Mouse (Mus musculus) heart, embryonic 14.5 days (tissue): ENCODE results near the gene Lhx6. TPM values are rescaled to one million over a fixed set of nuclear protein-coding genes. Genes with fewer than 3 reads are reported as not detected.

Experiments used
- ATAC-seq: fragments of 200-750 bp; cut with Nextera tagmentation; 2 replicates; pipeline ENCODE4 v1.8.0; 2017; ENCODE audit warnings: low read depth, moderate TSS enrichment; ENCODE audit not compliant: insufficient number of reproducible peaks, insufficient read depth, low FRiP score
- H3K27ac ChIP-seq, 2 experiments: fragments of 200-500 bp in 1 of 2; fragments of 300-500 bp in 1 of 2; sonication (generic) in 1 of 2; replicated peaks in 1 of 2; 2 replicates each; pipeline ENCODE4 v1.5.1; 2012 to 2014; ENCODE audit warnings: low read depth in 2 of 2, low read length in 2 of 2, control low read depth in 1 of 2, mild to moderate bottlenecking in 1 of 2, mixed read lengths in 1 of 2; ENCODE audit not compliant: control insufficient read depth in 1 of 2, insufficient read depth in 1 of 2
- H3K27me3 ChIP-seq: fragments of 300-500 bp; sonication (generic); 2 replicates; pipeline ENCODE4 v1.6.1; 2014; ENCODE audit warnings: mild to moderate bottlenecking, low read length, control low read depth; ENCODE audit not compliant: control insufficient read depth, insufficient read depth
- H3K36me3 ChIP-seq: fragments of 300-500 bp; sonication (generic); 2 replicates; pipeline ENCODE4 v1.6.1; 2014; ENCODE audit warnings: mild to moderate bottlenecking, control low read depth, low read length, mixed read lengths; ENCODE audit not compliant: control insufficient read depth, insufficient read depth
- H3K4me1 ChIP-seq, 2 experiments: fragments of 200-500 bp in 1 of 2; fragments of 300-500 bp in 1 of 2; sonication (generic) in 1 of 2; 2 replicates each; pipeline ENCODE4 v1.6.1; 2012 to 2014; ENCODE audit warnings: low read length in 2 of 2, control low read depth in 1 of 2, mixed read lengths in 1 of 2; ENCODE audit not compliant: control insufficient read depth in 2 of 2, insufficient read depth in 2 of 2
- H3K4me2 ChIP-seq: fragments of 300-500 bp; sonication (generic); 2 replicates; pipeline ENCODE4 v1.6.1; 2014; ENCODE audit warnings: mild to moderate bottlenecking, low read length
- H3K4me3 ChIP-seq, 2 experiments: fragments of 200-500 bp in 1 of 2; fragments of 300-500 bp in 1 of 2; sonication (generic) in 1 of 2; 2 replicates each; pipeline ENCODE4 v1.5.1; 2012 to 2014; ENCODE audit warnings: low read length in 2 of 2, mild to moderate bottlenecking in 2 of 2, control low read depth in 1 of 2, low read depth in 1 of 2, moderate library complexity in 1 of 2; ENCODE audit not compliant: control insufficient read depth in 1 of 2, insufficient read depth in 1 of 2
- H3K9ac ChIP-seq: fragments of 300-500 bp; sonication (generic); 2 replicates; pipeline ENCODE4 v1.6.1; 2014; ENCODE audit warnings: mild to moderate bottlenecking, low read length
- H3K9me3 ChIP-seq: fragments of 300-500 bp; sonication (generic); 2 replicates; pipeline ENCODE4 v1.6.1; 2016; ENCODE audit warnings: low read length, control low read depth; ENCODE audit not compliant: control insufficient read depth
- WGBS: fragments of 180-500 bp; shearing (Covaris S2); extraction: QIAGEN DNeasy Blood & Tissue Kit; methylation state at CpG from one replicate; pipeline ENCODE4 v1.1.7; 2014; 5-methylcytosine and 5-hydroxymethylcytosine counted together
- polyA plus RNA-seq: library from polyadenylated mRNA; unstranded; fragments of >200 nt; fragmentation: Nextera tagmentation; extraction: Ambion mirVana; gene quantifications from 2 replicates; pipeline ENCODE4 v1.2.1, GENCODE M21; 2014

Gene Lhx6
- polyA plus RNA-seq, 1 experiment from 2014 or later, result 1.5 TPM

DNA sequence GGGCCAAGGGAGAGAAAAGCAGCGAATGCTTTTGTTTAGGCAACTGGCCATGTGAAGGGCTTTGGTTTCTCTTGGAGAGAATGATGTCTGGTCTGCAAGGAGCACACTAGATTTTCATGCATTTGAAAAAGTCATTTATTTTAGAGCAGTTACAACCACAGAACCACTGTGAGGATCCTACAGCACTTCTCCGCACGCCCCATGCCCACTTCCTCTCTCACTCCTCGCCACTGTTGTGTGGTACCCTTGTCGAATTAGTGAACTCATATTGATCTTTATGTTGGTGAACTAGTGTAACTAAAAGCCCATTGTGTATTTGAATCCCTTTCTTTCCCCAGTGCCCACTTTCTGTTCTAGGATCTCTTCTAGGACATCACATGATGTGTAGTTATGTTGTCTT lies 30.0 kb downstream of the Lhx6 start:
- H3K4me2 ChIP-seq, result no peak overlapping the region
- H3K9me3 ChIP-seq, result no peaks in the 10 kb centered on the region
- no peak overlapping the region for H3K4me3 ChIP-seq
- H3K36me3 ChIP-seq, result no peaks in the 10 kb centered on the region
- ATAC-seq, result no peak
- no peak overlapping the region for H3K27ac ChIP-seq
- no peak overlapping the region for H3K9ac ChIP-seq
- 82% methylated on average over 5 of the region's 5 CpGs for WGBS
- H3K27me3 ChIP-seq, result peaks cover 24% of the 10 kb centered on the region
- H3K4me1 ChIP-seq, result no peaks in the 10 kb centered on the region

DNA sequence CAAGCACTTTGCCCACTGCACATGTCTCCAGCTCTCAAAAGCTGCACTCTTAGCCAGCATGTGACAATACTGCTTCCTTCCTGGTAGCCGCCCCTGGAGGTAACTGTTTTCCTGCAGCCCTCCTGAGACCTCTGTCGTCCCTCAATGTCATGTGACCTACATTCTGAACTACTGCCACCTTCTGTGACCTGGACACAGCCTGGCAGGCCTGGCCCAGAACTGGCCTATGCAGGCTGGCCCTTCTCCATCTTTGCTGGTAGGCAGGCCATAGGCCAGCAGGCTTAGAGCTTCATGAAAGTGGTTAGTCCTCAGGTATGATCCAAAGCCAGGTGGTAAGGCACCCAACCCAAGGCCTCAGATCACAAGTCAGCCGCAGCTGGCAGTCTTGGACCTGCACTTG lies 31.4 kb downstream of the Lhx6 start:
- H3K36me3 ChIP-seq, result no peaks in the 10 kb centered on the region
- no peaks in the 10 kb centered on the region for H3K4me1 ChIP-seq
- H3K4me2 ChIP-seq, result no peak overlapping the region
- WGBS, result 38% methylated on average over 3 of the region's 3 CpGs
- no peak overlapping the region for H3K9ac ChIP-seq
- no peak overlapping the region for H3K27ac ChIP-seq
- H3K27me3 ChIP-seq, result peaks cover 19% of the 10 kb centered on the region
- no peak for ATAC-seq
- no peaks in the 10 kb centered on the region for H3K9me3 ChIP-seq
- H3K4me3 ChIP-seq, result no peak overlapping the region

DNA sequence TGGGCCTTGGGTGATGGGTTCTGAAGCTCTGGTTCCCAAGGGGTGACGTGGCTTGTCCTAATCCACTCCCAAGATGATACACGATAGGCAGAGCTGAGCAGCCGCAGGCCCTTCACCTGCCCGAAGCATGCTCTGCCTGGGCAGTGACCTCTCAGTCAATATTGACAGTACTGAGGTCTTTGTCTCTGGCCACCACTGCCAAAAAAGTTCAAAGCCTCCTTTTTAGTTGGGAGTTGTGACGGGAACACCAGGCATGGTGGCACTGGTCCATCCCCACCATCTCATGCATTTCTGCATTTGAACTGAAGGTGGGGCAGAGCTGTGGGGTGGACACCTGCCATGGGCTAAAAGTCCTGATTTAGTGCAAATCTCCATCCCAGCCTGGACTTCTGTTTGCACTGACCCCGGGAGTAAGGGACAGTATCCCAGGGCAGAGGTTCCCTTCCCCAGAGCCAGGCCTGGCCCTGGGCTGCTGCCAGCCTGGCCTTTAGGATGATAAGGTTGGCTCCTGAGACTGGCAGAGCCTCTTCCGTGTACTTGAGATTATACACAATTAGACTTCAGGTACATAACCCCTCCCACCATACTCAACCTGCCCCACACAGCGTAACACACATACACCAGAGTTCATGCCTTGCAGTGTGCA lies 33.4 kb downstream of the Lhx6 start:
- no peak overlapping the region for H3K27ac ChIP-seq
- H3K9ac ChIP-seq, result no peak overlapping the region
- no peaks in the 10 kb centered on the region for H3K9me3 ChIP-seq
- no peak overlapping the region for H3K4me2 ChIP-seq
- no peak overlapping the region for H3K4me3 ChIP-seq
- no peaks in the 10 kb centered on the region for H3K4me1 ChIP-seq
- WGBS, result 70% methylated on average over 8 of the region's 8 CpGs
- no peak for ATAC-seq
- H3K36me3 ChIP-seq, result no peaks in the 10 kb centered on the region
- peaks cover 3% of the 10 kb centered on the region for H3K27me3 ChIP-seq

DNA sequence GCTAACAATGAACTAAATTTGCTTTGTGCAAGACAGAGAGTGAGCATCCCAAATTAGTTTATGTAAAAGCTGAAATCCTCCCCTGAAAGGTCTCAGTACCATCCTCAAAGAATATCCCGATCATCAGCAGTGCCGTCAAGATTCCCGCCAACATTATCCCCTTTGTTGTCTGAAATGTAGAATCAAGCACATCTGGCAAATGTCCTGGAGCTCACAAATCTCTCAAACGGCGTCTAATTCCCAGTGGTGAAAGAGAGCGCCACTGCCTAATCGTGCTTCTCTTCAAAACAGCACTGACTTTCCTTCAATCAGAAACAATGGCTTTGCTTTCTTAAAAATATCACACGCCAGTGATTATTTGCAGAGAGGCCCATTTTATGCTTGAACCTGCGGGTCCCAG lies 38.1 kb downstream of the Lhx6 start:
- Histone ChIP-seq H3K36me3 (no peaks in the 10 kb centered on the region), H3K4me1 (no peaks in the 10 kb centered on the region), H3K27me3 (no peaks in the 10 kb centered on the region; the same call in 1 of the 2 replicates), H3K27ac (no peak overlapping the region), H3K4me3 (no peak overlapping the region), H3K9me3 (no peaks in the 10 kb centered on the region), H3K9ac (no peak overlapping the region), H3K4me2 (no peak overlapping the region)
- 54% methylated on average over 9 of the region's 9 CpGs for WGBS
- no peak for ATAC-seq

DNA sequence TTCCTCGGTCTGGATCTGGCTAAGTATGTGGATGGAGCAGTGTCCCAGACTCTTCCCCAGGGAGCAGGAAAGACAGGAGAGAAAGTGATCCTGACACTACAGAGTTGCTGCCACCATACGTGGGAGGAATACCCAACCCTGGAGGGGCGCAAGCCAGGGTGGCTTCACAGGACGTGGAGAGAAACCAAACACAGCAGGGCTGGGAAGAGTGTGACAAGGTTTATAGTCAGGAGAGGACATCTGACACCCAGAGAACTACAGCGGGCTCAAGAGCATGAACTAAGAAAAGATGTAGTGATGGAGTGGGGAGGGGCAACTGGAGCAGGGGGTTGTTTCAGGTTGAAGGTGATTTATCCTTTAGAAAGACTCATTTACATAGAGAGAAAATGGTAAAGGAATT lies 43.8 kb downstream of the Lhx6 start:
- no peak overlapping the region for H3K27ac ChIP-seq
- no peak for ATAC-seq
- H3K4me1 ChIP-seq, result no peaks in the 10 kb centered on the region
- WGBS, result 49% methylated on average over 5 of the region's 5 CpGs
- H3K4me3 ChIP-seq, result no peak overlapping the region
- H3K36me3 ChIP-seq, result no peaks in the 10 kb centered on the region
- no peaks in the 10 kb centered on the region for H3K9me3 ChIP-seq
- no peak overlapping the region for H3K9ac ChIP-seq
- H3K27me3 ChIP-seq, result no peaks in the 10 kb centered on the region
- no peak overlapping the region for H3K4me2 ChIP-seq

DNA sequence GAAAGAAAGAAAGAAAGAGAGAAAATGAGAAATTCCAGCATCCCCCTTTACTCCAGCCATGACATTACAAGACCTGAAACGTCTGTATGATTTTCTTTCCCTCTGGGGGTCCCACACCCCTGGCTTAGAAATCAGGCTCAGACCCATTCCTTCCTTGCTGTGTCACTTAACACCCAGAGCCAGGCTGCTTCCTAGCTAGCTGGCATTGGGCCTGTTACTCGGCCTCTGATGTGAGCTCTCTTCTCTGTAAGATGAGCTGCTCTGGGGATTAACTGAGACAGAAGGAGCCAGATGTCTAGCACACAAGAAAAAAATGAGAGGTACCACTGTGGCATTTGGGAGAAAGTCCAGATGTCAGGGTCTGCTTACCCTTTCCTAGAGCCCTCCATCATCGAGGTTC lies 49.0 kb downstream of the Lhx6 start:
- 41% methylated on average over 3 of the region's 3 CpGs for WGBS
- no peak overlapping the region for H3K4me3 ChIP-seq
- no peak overlapping the region for H3K4me2 ChIP-seq
- H3K27ac ChIP-seq, result no peak overlapping the region
- no peak for ATAC-seq
- no peaks in the 10 kb centered on the region for H3K27me3 ChIP-seq
- H3K4me1 ChIP-seq, result no peaks in the 10 kb centered on the region; a peak in 1 of 4 replicates
- H3K9ac ChIP-seq, result no peak overlapping the region
- H3K36me3 ChIP-seq, result no peaks in the 10 kb centered on the region
- no peaks in the 10 kb centered on the region for H3K9me3 ChIP-seq

DNA sequence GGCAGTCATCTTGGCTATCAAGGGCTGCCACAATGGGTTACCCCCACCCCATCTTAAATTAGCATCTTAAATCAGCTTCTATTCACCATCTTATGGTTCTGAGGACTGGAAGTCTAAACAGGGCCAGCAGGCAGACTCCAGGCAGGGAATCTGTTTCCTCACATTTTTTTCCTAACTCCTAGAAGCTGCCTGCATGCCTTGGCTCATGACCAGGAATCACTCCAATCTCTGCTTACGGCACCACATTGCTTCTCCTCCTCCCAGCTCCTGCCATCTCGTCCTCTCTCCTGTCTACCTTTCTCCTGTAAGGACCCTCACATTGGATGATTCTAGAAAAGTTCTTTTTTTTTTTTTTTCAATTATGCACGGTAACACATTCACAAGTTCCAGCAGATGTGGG lies 52.0 kb downstream of the Lhx6 start:
- WGBS, result 31% methylated on average over 3 of the region's 3 CpGs
- no peaks in the 10 kb centered on the region for H3K36me3 ChIP-seq
- no peak for ATAC-seq

DNA sequence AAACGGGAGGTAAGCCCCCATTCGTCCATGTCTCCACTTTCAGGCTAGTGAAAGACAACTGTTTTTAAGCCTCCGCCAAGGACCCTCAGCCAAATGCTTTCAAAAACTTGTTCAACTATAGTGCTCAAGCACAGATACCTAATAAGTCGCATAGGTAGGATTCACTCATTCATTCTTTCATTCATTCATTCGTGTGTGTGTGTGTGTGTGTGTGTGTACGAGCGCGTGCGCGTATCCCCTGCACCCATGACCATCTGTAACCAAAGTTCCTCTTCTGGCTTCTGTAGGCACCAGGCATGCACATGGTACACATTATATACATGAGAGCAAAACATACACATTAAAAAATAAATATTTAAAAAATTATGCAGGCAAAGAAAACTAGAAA lies 55.6 kb downstream of the Lhx6 start:
- H3K4me3 ChIP-seq, result peak overlapping the region; percentile 91 to 97; a peak in 3 of 4 replicates
- 45% methylated on average over 10 of the region's 10 CpGs for WGBS
- ATAC-seq, result peak; percentile 4; the same call in 1 of the 2 replicates

More for the DNA sequence above, 52.0 kb downstream of the Lhx6 start:
- no peaks in the 10 kb centered on the region for H3K9me3 ChIP-seq
- H3K27ac ChIP-seq, result no peak overlapping the region
- H3K9ac ChIP-seq, result no peak overlapping the region
- H3K4me3 ChIP-seq, result no peak overlapping the region
- peaks cover 0 to 2% of the 10 kb centered on the region in 2 experiments; a peak in 2 of 4 replicates for H3K4me1 ChIP-seq
- H3K4me2 ChIP-seq, result no peak overlapping the region
- no peaks in the 10 kb centered on the region for H3K27me3 ChIP-seq

More for the DNA sequence above, 55.6 kb downstream of the Lhx6 start:
- H3K36me3 ChIP-seq, result peaks cover 22% of the 10 kb centered on the region
- no peak overlapping the region for H3K27ac ChIP-seq
- peak overlapping the region; percentile 75 for H3K4me2 ChIP-seq
- no peaks in the 10 kb centered on the region for H3K9me3 ChIP-seq
- H3K9ac ChIP-seq, result no peak overlapping the region
- peaks cover 3 to 13% of the 10 kb centered on the region in 2 experiments for H3K4me1 ChIP-seq
- no peaks in the 10 kb centered on the region for H3K27me3 ChIP-seq
